In the genomic region with DNA sequence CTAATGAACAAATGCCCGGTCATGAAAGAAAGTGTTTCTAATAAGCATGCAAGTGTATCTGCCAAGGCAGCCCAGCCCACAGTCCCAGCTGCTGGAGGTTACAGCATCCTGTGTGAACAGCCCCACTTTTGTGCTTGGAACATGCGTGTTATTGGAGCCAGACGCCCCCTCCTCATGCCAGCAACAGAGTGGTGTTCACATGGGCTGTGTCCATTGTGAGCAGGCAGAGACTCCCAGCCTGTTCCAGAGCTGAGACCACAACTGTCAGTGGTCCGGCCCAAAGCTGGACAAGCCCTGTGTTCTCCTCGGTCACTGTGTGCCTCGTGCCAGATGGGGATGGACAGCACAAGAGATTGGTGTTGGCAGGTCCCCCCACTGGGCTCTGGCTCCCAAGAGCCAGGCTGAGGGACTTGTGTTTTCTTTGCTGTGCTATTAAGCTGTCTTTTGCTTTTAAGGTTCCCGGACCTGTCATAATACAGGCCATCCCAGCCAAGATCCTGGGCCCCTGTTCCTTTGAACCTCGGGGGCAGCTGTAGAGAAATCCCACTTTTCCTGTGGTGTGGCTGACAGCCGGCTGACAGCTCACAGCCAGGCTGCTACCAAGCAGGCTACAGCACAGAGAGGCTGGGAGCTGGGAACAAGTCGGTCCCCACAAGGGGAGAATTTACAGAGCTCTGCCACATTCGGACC, we compare ENCODE assay signal across 8 mouse cellular contexts.
DNase-seq lines count a peak whose midpoint lies in the region; ATAC-seq and TF ChIP-seq lines count a peak whose summit lies in the region.

No protein-coding gene starts in this region.

- H3K27ac ChIP-seq in embryonic facial prominence, embryonic 14.5 days (replicated peaks; ENCODE audit: low read depth, low read length) = 0 out of 2 replicates have a peak overlapping the region, but pooled peaks have one; percentile 10
- no peak overlapping the region for H3K27ac ChIP-seq in hindbrain, postnatal 0 days
- H3K27ac ChIP-seq in midbrain, embryonic 15.5 days = no peak overlapping the region
- no peak overlapping the region for H3K27ac ChIP-seq in kidney, adult 2 months (ENCODE audit: insufficient read depth, low read depth, low read length)

- H3K4me2 ChIP-seq in embryonic facial prominence, embryonic 14.5 days (ENCODE audit: low read depth, low read length) = no peak overlapping the region
- no peak overlapping the region; the same call in 1 of the 2 replicates for H3K4me2 ChIP-seq in hindbrain, postnatal 0 days (ENCODE audit: low read depth, low read length)
- no peak overlapping the region for H3K4me2 ChIP-seq in midbrain, embryonic 15.5 days

- H3K9me3 ChIP-seq in embryonic facial prominence, embryonic 14.5 days (ENCODE audit: control insufficient read depth, low read length) = no peaks in the 10 kb centered on the region
- no peaks in the 10 kb centered on the region for H3K9me3 ChIP-seq in hindbrain, postnatal 0 days (ENCODE audit: low read length)
- H3K9me3 ChIP-seq in midbrain, embryonic 15.5 days = no peaks in the 10 kb centered on the region

- H3K9ac ChIP-seq in embryonic facial prominence, embryonic 14.5 days (ENCODE audit: low read depth, low read length) = no peak overlapping the region; the same call in 1 of the 2 replicates
- H3K9ac ChIP-seq in hindbrain, postnatal 0 days (replicated peaks; ENCODE audit: low read length) = no peak overlapping the region; the same call in 1 of the 2 replicates
- H3K9ac ChIP-seq in midbrain, embryonic 15.5 days = no peak overlapping the region

- TF ChIP-seq CTCF in hindbrain, postnatal 0 days (IDR thresholded peaks at IDR 0.05; ENCODE audit: low read depth) = no peak
- no peak for TF ChIP-seq CTCF in kidney, adult 2 months (conservative IDR thresholded peaks at IDR 0.05; ENCODE audit: insufficient read depth, insufficient read length, low read depth, low read length)

- peak; percentile 39 for DNase-seq in layer of hippocampus, adult 11-12 months (ENCODE audit: low spot score)
- no peak for DNase-seq in layer of hippocampus, adult 9-10 months (ENCODE audit: low spot score)
- DNase-seq in embryonic facial prominence, embryonic 14.5 days (ENCODE audit: low spot score) = peak; percentile 71
- peak; percentile 76 for DNase-seq in hindbrain, postnatal 0 days (ENCODE audit: low spot score)
- no peak for DNase-seq in adrenal gland, adult (ENCODE audit: inconsistent age in 2 of 2, low spot score in 1 of 2)
- DNase-seq in gastrocnemius, adult 8-10 months (ENCODE audit: low spot score in 2 of 2) = no peak
- no peak for DNase-seq in kidney, adult 2 months

- WGBS in embryonic facial prominence, embryonic 14.5 days = 26% methylated on average over 11 of the region's 11 CpGs
- 26% methylated on average over 11 of the region's 11 CpGs for WGBS in hindbrain, postnatal 0 days
- 31% methylated on average over 11 of the region's 11 CpGs for WGBS in midbrain, embryonic 15.5 days
- WGBS in kidney, adult 2 months = 62% methylated on average over 11 of the region's 11 CpGs

- peak; percentile 58; the same call in 1 of the 2 replicates for ATAC-seq in embryonic facial prominence, embryonic 14.5 days (ENCODE audit: low read depth)
- ATAC-seq in hindbrain, postnatal 0 days = peak; percentile 95
- ATAC-seq in midbrain, embryonic 15.5 days (replicated peaks) = peak; percentile 65

- H3K4me3 ChIP-seq in embryonic facial prominence, embryonic 14.5 days (ENCODE audit: low read depth, low read length) = no peak overlapping the region
- H3K4me3 ChIP-seq in hindbrain, postnatal 0 days (ENCODE audit: low read length) = no peak overlapping the region
- no peak overlapping the region for H3K4me3 ChIP-seq in midbrain, embryonic 15.5 days
- H3K4me3 ChIP-seq in kidney, adult 2 months (ENCODE audit: insufficient read depth, low read depth, low read length) = no peak overlapping the region

- no peaks in the 10 kb centered on the region for H3K36me3 ChIP-seq in embryonic facial prominence, embryonic 14.5 days (ENCODE audit: control insufficient read depth, insufficient read depth, low read length)
- H3K36me3 ChIP-seq in hindbrain, postnatal 0 days (ENCODE audit: insufficient read depth, low read length) = no peaks in the 10 kb centered on the region
- no peaks in the 10 kb centered on the region for H3K36me3 ChIP-seq in midbrain, embryonic 15.5 days (replicated peaks)
- H3K36me3 ChIP-seq in kidney, adult 2 months (ENCODE audit: control insufficient read depth, insufficient read depth, low read length) = no peaks in the 10 kb centered on the region

- peaks cover 6% of the 10 kb centered on the region; the same call in 1 of the 2 replicates for H3K27me3 ChIP-seq in embryonic facial prominence, embryonic 14.5 days (replicated peaks; ENCODE audit: control insufficient read depth, insufficient read depth, low read length)
- no peaks in the 10 kb centered on the region for H3K27me3 ChIP-seq in hindbrain, postnatal 0 days (ENCODE audit: insufficient read depth, low read length)
- H3K27me3 ChIP-seq in midbrain, embryonic 15.5 days (replicated peaks) = no peaks in the 10 kb centered on the region
- H3K27me3 ChIP-seq in kidney, adult 2 months (replicated peaks; ENCODE audit: control insufficient read depth, insufficient read depth, low read length) = no peaks in the 10 kb centered on the region

- no peak for TF ChIP-seq POLR2A in kidney, adult 2 months (IDR thresholded peaks at IDR 0.05; ENCODE audit: low read depth, low read length)

- peaks cover 32% of the 10 kb centered on the region for H3K4me1 ChIP-seq in embryonic facial prominence, embryonic 14.5 days (ENCODE audit: control insufficient read depth, insufficient read depth, low read length)
- H3K4me1 ChIP-seq in hindbrain, postnatal 0 days (ENCODE audit: insufficient read depth, low read length) = no peaks in the 10 kb centered on the region
- H3K4me1 ChIP-seq in midbrain, embryonic 15.5 days = peaks cover 9% of the 10 kb centered on the region
- 0 out of 2 replicates have a peak, but pooled peaks cover 1% of the 10 kb centered on the region for H3K4me1 ChIP-seq in kidney, adult 2 months (ENCODE audit: control insufficient read depth, insufficient read depth, low read length)

Comparison
In these comparisons a context has a peak if more than half of its experiments do, and no peak if none do; other contexts are left out.
1. DNase-seq: peak in layer of hippocampus, adult 11-12 months (single experiment), embryonic facial prominence, embryonic 14.5 days (single experiment) and hindbrain, postnatal 0 days (single experiment); none in layer of hippocampus, adult 9-10 months (single experiment), adrenal gland, adult (0 of 2), gastrocnemius, adult 8-10 months (0 of 2) and kidney, adult 2 months (single experiment).
2. Peak in every context shown above with its lines, with median percentiles within 50 percentile points of each other: ATAC-seq.